Mouse (Mus musculus): ENCODE data around the gene Plxnb2. TPM values are rescaled to one million over a fixed set of nuclear protein-coding genes. Genes with fewer than 3 reads are reported as not detected.

Gene Plxnb2
- total and polyA plus RNA-seq, 3 experiments: 0.17 to 0.19 TPM; not detected in 1

DNA sequence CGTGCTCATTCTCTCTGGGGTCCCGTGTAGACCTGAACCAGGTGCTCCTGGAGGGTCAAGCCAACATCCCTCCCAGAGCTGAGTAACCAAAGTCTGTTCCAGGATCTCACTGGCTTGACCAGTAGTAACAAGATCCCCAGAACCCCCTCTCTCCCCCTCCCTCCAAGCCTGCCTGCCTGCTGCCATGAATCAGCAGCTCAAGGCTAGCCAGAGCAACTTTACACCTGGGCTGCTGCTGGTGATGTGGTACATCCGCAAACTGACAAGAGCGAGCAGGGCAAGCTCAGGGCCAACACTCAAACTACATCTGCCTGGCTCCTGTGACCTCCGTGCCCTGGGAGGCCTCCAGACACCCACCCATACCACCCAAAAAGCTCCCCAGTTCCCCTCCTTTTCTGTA is 39.1 kb downstream of the Plxnb2 start:
- no peaks in the 10 kb centered on the region for H3K36me3 ChIP-seq (ENCODE audit: control insufficient read depth in 1 of 2, insufficient read depth in 2 of 2, low read length in 2 of 2)
- TF ChIP-seq POLR2AphosphoS5 (IDR thresholded peaks at IDR 0.05; ENCODE audit: borderline replicate concordance, low read depth, low read length) (no peak), ZMIZ1 (IDR thresholded peaks at IDR 0.05; ENCODE audit: low read depth, low read length) (no peak)
- H3K9ac ChIP-seq (ENCODE audit: control insufficient read depth, low read depth, low read length, poor library complexity, severe bottlenecking): no peak overlapping the region
- no peaks in the 10 kb centered on the region for H3K79me2 ChIP-seq (ENCODE audit: control insufficient read depth, insufficient read depth, low read length, poor library complexity)
- no peak for DNase-seq (ENCODE audit: low read depth, low spot score)
- H3K9me3 ChIP-seq (replicated peaks; ENCODE audit: insufficient read depth, low read length): no peaks in the 10 kb centered on the region
- no peak overlapping the region for H3K4me3 ChIP-seq (ENCODE audit: control insufficient read depth in 1 of 2, insufficient read depth in 1 of 2, low read depth in 2 of 2, low read length in 2 of 2)
- no peaks in the 10 kb centered on the region for H3K4me1 ChIP-seq (ENCODE audit: control insufficient read depth in 1 of 2, insufficient read depth in 2 of 2, low read length in 2 of 2)
- no peaks in the 10 kb centered on the region; a peak in 1 of 4 replicates for H3K27me3 ChIP-seq (ENCODE audit: control insufficient read depth in 1 of 2, insufficient read depth in 2 of 2, low read length in 2 of 2)
- H3K27ac ChIP-seq (ENCODE audit: control insufficient read depth, low read depth, low read length): no peak overlapping the region

DNA sequence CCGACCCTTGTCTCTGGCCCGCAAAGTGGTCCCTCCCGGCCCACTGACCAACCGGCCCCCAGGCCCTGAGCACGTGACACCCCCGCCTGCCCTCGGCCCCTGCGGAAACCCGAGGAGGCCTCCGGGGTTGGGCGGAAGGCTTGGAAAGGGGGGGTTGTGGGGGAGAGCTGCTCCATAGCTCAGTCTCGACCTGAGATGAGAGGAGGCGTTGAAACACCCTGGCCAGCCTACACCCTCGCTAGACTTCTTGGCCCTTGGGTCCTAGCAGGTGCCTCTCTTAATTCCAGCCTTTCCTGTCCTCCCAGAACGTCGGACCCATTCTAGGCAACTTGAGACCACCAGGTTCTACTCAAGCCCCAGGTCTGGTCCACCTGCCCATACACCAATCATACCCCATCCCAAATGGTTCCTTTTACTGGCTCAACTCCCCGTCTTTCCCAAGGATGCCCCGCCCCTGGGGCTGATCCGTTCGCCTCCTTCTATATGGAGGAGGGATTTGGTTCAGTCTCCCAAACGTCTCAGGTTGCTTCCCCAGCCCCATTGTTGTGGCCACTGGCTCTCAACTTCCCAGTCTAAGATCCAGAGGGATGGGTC is 39.8 kb downstream of the Plxnb2 start, which contains the start of gene Mapk12:
TSS of gene Mapk12 (minus strand) at position 45 of the 594 bp plus-strand sequence.
- no peak for DNase-seq (ENCODE audit: low read depth, low spot score)
- Histone ChIP-seq H3K36me3 (ENCODE audit: control insufficient read depth in 1 of 2, insufficient read depth in 2 of 2, low read length in 2 of 2) (no peaks in the 10 kb centered on the region), H3K9me3 (replicated peaks; ENCODE audit: insufficient read depth, low read length) (no peaks in the 10 kb centered on the region), H3K27me3 (ENCODE audit: control insufficient read depth in 1 of 2, insufficient read depth in 2 of 2, low read length in 2 of 2) (no peaks in the 10 kb centered on the region; a peak in 1 of 4 replicates), H3K4me3 (ENCODE audit: control insufficient read depth in 1 of 2, insufficient read depth in 1 of 2, low read depth in 2 of 2, low read length in 2 of 2) (no peak within 1 kb of the TSS), H3K79me2 (ENCODE audit: control insufficient read depth, insufficient read depth, low read length, poor library complexity) (no peaks in the 10 kb centered on the region), H3K9ac (ENCODE audit: control insufficient read depth, low read depth, low read length, poor library complexity, severe bottlenecking) (no peak within 1 kb of the TSS), H3K4me1 (ENCODE audit: control insufficient read depth in 1 of 2, insufficient read depth in 2 of 2, low read length in 2 of 2) (no peaks in the 10 kb centered on the region), H3K27ac (ENCODE audit: control insufficient read depth, low read depth, low read length) (no peak within 1 kb of the TSS)
- TF ChIP-seq CHD2 (IDR thresholded peaks at IDR 0.05; ENCODE audit: low read length) (no peak), SIN3A (IDR thresholded peaks at IDR 0.05; ENCODE audit: low read length) (no peak), MAX (IDR thresholded peaks at IDR 0.05; ENCODE audit: low read length) (no peak), MAFK (IDR thresholded peaks at IDR 0.05; ENCODE audit: borderline replicate concordance, low read depth, low read length) (no peak), ELF1 (IDR thresholded peaks at IDR 0.05; ENCODE audit: low read depth, low read length) (no peak), MYC (IDR thresholded peaks at IDR 0.05; ENCODE audit: low read depth, low read length) (no peak), GABPA (IDR thresholded peaks at IDR 0.05; ENCODE audit: low read depth, low read length) (no peak), MAZ (IDR thresholded peaks at IDR 0.05; ENCODE audit: low read depth, low read length) (no peak), MYB (IDR thresholded peaks at IDR 0.05; ENCODE audit: low read depth, low read length) (no peak), MEF2A (IDR thresholded peaks at IDR 0.05; ENCODE audit: extremely low read depth, insufficient replicate concordance, low read depth, low read length, poor library complexity, severe bottlenecking) (no peak), HCFC1 (IDR thresholded peaks at IDR 0.05; ENCODE audit: low read depth, low read length) (no peak), E2F4 (IDR thresholded peaks at IDR 0.05; ENCODE audit: borderline replicate concordance, low read depth, low read length) (no peak), USF1 (IDR thresholded peaks at IDR 0.05; ENCODE audit: low read depth, low read length) (no peak)

All from MEL (cell line).